Mouse (Mus musculus) ES-E14 (cell line): Measurements from ENCODE around the gene Olfr551.

Experiments used
- CHD2 ChIP-seq: IDR thresholded peaks from 2 replicates; pipeline ENCODE4 v1.6.1; 2014; ENCODE audit warnings: mild to moderate bottlenecking, low read depth, low read length, inconsistent platforms
- HCFC1 ChIP-seq: IDR thresholded peaks from 2 replicates; pipeline ENCODE4 v1.6.1; 2012; ENCODE audit warnings: low read length, inconsistent platforms, borderline replicate concordance; ENCODE audit not compliant: insufficient read depth
- MAFK ChIP-seq: IDR thresholded peaks from 2 replicates; pipeline ENCODE4 v1.6.1; 2014; ENCODE audit warnings: mild to moderate bottlenecking, low read depth, low read length, inconsistent platforms; ENCODE audit not compliant: insufficient read depth
- ZC3H11A ChIP-seq: IDR thresholded peaks from 2 replicates; pipeline ENCODE4 v1.6.1; 2012; ENCODE audit warnings: low read depth, mild to moderate bottlenecking, inconsistent platforms, low read length, borderline replicate concordance

DNA sequence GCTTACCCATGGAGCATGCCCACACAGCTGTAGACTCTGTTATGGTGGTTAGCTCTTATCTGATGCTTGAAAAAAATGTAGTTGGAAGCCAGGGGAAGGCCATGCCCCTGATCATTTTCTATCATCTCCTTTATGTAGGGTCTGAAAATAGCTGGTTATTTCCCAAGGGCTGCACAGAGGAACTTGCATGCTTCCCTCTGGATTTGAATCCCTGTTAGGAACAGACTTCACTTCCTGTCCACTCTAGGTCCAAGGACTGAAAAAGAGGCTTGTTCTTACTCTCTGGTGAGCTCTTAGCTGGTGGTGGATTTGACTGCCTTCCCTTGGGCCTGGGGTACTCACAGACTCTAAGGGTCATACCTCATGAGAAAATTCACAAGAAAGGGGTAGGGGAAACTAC lies 26.4 kb upstream of the Olfr551 start, which contains the start of gene Olfr553:
- TF ChIP-seq HCFC1 = no peak
- no peak for TF ChIP-seq CHD2
- TF ChIP-seq ZC3H11A = no peak
- TF ChIP-seq MAFK = no peak
